Mouse (Mus musculus) T-helper 1 cell (primary cell): Measurements from ENCODE around the gene Stx3.

ENCODE experiments used
- in situ Hi-C: fragments of 300-600 bp; cut with MboI, MseI; formaldehyde crosslinking; loops from one replicate; pipeline ENCODE4 v1.15.1; 2025; ENCODE audit warnings: high pct_unique_total_duplicates

The Stx3 gene

GRCm38 (mm10) chr19:11808452-11808851 is 10.8 kb downstream of the Stx3 start:
- in situ Hi-C loops, result no loop called here

- in situ Hi-C loops, result no loop called here
Observed at GRCm38 (mm10) chr19:11807822-11808221, 11.4 kb downstream of the Stx3 start.

GRCm38 (mm10) chr19:11807251-11807650 is 12.0 kb downstream of the Stx3 start:
- in situ Hi-C loops, result no loop called here

GRCm38 (mm10) chr19:11804423-11804822 is 14.8 kb downstream of the Stx3 start:
- in situ Hi-C loops, result no loop called here

- in situ Hi-C loops, result no loop called here
Observed at GRCm38 (mm10) chr19:11800531-11801315, 18.5 kb downstream of the Stx3 start.

GRCm38 (mm10) chr19:11794447-11794846 is 24.8 kb downstream of the Stx3 start:
- in situ Hi-C loops, result no loop called here

- in situ Hi-C loops, result no loop called here
Observed at GRCm38 (mm10) chr19:11793741-11794359, 25.4 kb downstream of the Stx3 start.

GRCm38 (mm10) chr19:11791825-11792224 is 27.4 kb downstream of the Stx3 start:
- in situ Hi-C loops, result no loop called here

GRCm38 (mm10) chr19:11788876-11789275 is 30.3 kb downstream of the Stx3 start:
- in situ Hi-C loops, result no loop called here

GRCm38 (mm10) chr19:11787826-11788225 is 31.4 kb downstream of the Stx3 start:
- in situ Hi-C loops, result no loop called here

GRCm38 (mm10) chr19:11785409-11786154 is 33.6 kb downstream of the Stx3 start:
- in situ Hi-C loops, result no loop called here

- in situ Hi-C loops, result loop anchor here (5.0 kb wide), 1 partner anchor 50 kb away; no protein-coding TSS in a partner anchor
Observed at GRCm38 (mm10) chr19:11777191-11777865, 41.9 kb downstream of the Stx3 start.

- in situ Hi-C loops, result loop anchor here (5.0 kb wide), 2 partner anchors 237 to 418 kb away; no protein-coding TSS in a partner anchor
Observed at GRCm38 (mm10) chr19:11770205-11770892, 48.9 kb downstream of the Stx3 start, which contains the start of gene Mrpl16. Mrpl16 (plus strand) TSS chr19:11770391.

- in situ Hi-C loops, result loop anchor here (5.0 kb wide), 1 partner anchor 162 kb away; no protein-coding TSS in a partner anchor
Observed at GRCm38 (mm10) chr19:11769257-11769920, 49.8 kb downstream of the Stx3 start.

- in situ Hi-C loops, result loop anchor here (5.0 kb wide), 1 partner anchor 161 kb away; no protein-coding TSS in a partner anchor
Observed at GRCm38 (mm10) chr19:11768163-11768562, 51.0 kb downstream of the Stx3 start.

- in situ Hi-C loops, result loop anchor here (5.0 kb wide), 1 partner anchor 159 kb away; no protein-coding TSS in a partner anchor
Observed at GRCm38 (mm10) chr19:11766413-11766812, 52.8 kb downstream of the Stx3 start.

GRCm38 (mm10) chr19:11765059-11765458 is 54.1 kb downstream of the Stx3 start:
- in situ Hi-C loops, result loop anchor here (5.0 kb wide), 1 partner anchor 158 kb away; no protein-coding TSS in a partner anchor

GRCm38 (mm10) chr19:11747298-11747697 is 71.9 kb downstream of the Stx3 start, which contains the start of gene Gif:
Gif (plus strand) TSS chr19:11747554.
- in situ Hi-C loops, result no loop called here

GRCm38 (mm10) chr19:11745680-11746079 is 73.5 kb downstream of the Stx3 start:
- in situ Hi-C loops, result no loop called here

- in situ Hi-C loops, result no loop called here
Observed at GRCm38 (mm10) chr19:11736455-11736854, 82.7 kb downstream of the Stx3 start.
